Mouse (Mus musculus): ENCODE measurements around the gene Slc38a8.
A peak's percentile ranks its signal among the peaks of the same experiment; 100 is the strongest.

Gene Slc38a8

DNA sequence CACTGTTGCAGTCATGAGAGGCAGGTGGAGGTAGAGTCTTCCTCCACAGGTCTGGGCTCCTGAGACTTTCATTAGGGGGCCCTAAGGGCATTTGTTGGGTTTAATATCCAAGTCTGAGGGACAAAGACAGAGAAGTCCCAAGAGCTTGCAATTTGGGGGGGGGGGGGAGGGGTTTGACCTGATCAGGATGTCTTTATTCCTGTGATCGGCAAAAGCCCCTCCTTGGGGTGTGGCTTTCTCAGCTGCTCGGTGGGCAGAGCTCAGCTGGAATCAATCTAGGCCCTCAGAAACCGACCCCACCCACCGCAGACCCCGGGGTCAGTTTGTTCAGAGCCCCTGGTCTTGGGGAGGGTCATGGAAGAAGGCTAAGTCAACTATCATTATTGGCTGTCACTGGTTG lies at the start of gene Slc38a8:
TSS of gene Slc38a8 (minus strand) at position 101 of the 400 bp plus-strand sequence.
- no peak for DNase-seq

DNA sequence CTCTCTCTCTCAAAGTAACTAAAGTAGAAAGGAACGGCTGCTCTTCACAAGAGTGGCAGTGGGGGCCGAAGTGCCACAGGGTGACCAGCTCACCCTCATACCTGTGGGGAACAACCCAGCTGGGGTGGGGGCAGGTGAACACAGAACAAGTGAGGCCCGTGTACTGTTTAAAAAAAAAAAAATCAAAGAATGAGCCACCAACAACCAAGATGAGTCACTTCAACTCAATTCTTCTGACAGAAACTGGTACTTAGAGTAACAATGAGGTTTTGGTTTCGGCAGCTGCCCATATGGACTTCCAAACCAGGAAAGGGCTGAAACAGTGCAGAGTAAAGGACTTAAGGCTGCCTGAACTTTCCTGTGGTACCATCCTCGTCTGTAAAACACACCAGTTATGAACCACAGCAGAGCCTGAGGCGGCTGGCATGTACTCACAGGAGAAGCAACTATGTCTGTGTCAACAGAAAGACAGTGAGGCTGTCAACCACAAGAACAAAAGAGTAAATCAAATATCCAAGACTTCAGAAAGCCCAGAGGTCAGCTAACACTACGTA lies 47.1 kb upstream of the Slc38a8 start:
- no peak for DNase-seq

DNA sequence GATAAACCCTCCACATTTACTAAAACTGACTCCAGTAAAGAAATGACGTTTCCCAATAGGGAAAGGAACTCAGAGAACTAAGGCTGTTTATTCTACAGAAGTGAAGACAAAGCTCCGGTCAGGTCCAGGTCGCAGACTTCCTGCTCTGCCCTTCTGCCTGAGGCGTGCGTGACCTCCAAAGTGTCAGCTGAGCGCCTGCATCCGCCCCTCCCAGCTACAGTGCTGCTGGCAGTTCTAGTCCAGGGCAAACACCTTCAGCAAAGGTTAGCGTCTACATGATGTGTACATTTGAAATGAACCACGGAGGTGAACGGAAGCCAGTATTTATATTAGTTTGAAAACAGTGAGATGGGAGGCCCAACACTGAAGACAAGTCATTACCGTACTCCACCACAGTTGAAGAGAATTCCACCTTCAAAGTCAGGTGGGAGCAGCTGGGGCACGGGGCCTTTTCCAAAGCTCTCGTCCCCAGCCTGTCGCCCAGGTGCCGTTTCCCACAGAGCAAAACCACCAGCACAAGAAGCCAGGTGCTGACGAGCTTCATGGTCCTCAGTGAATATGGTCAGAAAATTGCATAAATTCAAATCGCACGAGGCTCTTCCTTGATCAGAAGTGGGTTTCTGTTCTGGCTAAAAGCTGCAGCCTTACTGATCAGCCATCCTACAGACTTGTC lies 45.7 kb upstream of the Slc38a8 start:
- no peak for DNase-seq

DNA sequence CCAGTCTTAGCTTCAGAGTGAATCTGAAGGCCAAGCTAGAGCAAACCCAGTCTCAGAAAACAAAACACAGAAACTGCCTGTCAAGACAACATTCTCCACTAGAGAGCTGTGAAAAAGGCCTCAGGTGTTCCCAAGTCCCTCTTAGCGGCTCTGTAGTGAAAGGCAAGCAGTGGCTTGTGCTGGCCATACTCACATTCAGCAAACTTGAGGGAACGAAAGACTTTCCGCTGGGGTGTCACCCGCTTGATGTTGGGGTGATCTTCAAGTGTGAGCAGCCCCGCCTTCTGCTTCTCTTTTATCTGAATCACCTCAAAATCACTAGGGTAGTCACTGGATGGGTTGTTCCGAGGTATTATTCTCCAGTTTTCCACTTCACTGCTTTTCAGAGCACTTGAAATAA lies 44.3 kb upstream of the Slc38a8 start:
- DNase-seq, result no peak

DNA sequence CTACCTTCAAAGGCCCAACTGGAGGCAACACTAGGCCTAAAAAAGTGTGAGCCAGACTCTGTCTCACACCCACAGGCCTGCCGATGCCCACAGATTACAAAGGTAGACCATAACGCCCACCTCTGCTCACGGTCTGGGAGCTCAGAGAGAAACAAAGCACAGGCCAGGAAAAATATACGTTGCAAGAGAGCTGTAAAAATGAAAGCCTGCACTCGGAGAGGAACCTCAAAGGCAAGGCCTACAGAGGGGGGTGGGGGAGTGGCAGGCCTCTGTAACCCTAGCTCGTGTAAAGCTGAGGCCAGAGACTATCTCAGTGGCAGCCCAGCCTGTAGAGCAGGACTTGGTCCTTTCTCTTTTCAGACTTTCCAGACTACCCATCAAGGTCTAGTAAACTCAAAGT lies 43.7 kb upstream of the Slc38a8 start:
- no peak for DNase-seq

DNA sequence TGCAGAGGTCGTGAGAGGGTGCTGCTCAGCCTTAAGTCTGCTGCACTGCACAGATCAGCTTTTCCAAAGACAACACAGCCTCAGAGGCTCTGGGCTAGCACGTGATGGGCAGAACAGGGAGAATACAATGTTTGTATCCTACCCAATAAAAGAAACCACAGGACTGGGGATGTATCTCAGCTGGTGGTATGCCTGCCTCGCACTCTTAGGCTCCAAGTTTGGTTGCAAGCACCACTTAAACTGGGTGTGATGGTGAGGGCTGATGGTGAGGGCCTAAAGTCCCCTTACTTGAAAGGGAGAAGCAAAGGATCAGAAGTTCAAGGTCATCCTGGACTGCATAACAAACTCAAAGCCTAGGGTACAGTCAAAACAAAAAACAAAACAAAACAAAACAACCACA lies 43.1 kb upstream of the Slc38a8 start:
- DNase-seq, result no peak

DNA sequence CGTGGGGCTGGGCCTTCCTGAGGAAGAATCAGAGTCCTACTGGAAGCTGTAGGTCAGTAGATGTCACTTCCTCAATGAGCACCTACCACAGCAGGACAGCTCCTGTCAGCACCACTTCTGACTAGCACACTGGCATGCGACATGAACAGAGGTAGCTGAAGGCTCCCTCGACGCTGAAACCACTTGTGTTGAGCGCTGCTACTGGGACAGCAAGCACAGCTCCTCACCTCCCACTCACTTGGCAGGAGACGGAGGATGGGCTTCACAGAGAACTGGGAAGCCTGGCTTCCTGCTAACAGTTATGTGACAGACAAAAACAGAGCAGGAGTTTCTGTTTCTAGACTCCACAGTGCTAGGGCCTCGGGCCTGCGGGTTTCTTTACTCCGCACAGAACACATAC lies 30.5 kb upstream of the Slc38a8 start:
- no peak for DNase-seq

DNA sequence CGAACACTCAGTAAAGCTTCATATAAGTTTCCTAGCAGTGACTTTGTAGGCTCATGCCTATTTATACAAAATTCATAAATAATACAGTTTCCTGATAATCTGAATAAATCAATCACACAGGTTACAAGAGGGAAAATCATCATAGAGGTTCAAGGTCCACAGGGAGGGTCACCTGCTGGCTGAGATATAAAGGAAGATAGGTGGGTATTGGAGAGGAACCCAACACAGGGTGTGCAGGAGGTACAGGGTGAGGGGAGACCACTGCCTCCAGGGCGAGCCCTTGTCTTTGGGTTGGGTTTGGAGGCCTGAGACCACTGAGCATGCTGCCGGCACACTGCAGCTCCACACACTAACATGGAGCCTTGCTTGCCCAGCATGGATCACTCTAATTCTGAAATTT lies 29.9 kb upstream of the Slc38a8 start:
- no peak for DNase-seq

DNA sequence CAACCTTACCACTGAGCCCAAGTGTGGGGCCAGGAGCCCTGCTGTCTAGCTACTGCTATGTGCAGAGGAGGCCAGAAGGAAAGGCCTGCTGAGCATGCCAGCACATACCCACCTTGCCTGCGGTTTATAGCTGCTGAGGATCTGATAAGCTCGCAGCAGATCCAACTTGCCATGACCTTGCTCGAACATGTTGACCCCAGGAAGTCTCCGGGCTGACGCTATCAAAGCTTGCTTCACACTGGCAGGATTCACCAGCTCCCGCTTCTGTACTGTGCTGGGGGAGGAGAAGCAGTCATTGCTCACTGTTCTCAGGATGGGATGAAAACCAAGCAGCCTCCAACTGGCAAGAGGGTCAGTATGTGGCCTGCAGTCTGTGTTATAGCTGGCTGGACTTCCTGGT lies 29.4 kb upstream of the Slc38a8 start:
- DNase-seq, result no peak

DNA sequence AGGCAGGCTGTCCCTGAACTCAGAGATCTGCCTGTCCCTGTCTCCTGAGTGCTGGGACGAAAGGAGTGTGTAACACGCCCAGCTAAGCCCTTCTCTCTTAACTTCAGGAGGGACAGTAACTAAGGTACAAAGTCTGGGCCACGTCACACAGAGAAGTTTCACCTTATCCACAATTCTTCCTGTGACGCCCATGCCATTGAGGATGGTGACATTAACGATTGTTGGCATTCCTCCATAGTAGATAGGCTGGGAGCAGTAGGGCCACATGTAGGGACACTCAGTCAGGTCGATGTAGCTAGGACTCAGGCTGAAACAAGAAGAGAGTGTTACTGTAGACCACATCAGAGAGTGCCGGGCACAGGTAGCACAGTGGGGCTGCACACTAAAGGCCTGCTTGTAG lies 27.3 kb upstream of the Slc38a8 start:
- DNase-seq, result no peak

DNA sequence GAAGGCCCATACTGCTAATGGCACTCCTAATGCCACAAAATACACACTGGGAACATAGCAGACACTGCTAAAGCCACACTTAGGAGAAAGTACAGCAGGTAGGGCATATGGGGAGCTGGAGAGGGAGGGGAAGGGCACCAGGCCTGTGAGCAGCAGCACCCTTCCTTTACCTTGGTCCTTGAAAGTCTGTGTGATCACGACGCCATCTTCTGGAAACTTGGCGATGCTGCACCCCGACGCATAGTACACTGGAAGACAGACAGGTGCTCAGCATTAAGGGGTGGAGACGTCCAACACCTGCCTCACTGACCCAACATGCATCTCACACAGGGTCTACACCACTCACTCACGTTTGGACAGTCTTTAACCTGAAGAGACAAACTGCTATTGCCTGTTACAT lies 18.6 kb upstream of the Slc38a8 start:
- DNase-seq, result no peak

DNA sequence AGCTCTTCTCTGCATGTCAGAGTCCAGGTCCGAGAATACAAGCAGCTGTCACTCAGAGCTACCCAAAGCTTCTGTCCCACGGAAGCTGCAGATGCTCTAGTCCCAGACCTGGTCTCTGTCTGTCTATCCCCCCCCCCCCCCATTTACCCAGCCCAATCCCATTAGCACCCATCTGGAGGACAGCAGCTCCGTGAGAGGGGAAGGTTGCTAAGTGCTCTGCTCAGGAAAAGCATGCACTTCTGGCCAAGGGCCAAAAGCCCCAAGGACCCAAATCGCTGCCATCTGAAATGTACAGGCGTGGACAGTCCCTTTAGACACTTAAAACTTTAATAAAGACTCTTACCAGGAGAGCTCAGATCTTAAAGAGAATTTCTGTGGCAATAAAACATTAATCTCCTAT lies 15.2 kb upstream of the Slc38a8 start:
- DNase-seq, result no peak

DNA sequence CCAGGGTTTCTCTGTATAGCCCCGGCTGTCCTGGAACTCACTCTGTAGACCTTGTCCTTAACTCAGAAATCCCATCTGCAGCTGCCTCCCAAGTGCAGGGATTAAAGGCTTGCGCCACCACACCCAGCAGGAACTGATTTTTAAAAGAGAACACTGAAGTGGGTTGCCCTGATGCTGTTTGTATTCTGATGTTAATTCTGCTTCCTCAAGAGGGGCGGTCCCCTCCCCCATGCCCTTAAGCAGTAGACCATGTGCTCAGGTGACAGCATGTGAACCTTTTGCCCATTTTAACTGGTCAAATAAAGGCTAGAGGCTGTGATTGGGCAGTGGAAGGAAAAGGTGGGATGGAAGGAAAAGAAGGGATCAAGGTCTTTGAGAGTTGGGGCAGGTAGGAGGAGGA lies 14.3 kb upstream of the Slc38a8 start:
- no peak for DNase-seq

DNA sequence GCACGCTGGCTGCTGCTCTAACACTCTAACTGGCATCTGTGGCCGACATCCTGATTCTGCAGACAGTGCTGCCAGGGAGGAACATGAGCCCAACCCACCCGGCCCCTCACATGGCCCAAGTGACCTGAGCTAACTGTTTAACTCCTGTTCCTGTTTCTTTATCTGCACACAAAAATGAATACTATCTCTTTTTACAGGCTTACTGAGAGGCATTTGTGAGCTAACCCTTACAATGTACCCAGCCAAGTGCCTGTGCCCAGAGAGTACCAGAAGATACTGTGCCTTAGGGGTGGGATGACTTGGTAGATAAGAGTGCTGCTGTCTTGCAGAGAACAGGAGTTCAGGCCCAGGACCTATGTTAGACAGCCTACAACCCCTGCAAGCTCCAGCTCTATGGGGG lies 13.4 kb upstream of the Slc38a8 start:
- no peak for DNase-seq

DNA sequence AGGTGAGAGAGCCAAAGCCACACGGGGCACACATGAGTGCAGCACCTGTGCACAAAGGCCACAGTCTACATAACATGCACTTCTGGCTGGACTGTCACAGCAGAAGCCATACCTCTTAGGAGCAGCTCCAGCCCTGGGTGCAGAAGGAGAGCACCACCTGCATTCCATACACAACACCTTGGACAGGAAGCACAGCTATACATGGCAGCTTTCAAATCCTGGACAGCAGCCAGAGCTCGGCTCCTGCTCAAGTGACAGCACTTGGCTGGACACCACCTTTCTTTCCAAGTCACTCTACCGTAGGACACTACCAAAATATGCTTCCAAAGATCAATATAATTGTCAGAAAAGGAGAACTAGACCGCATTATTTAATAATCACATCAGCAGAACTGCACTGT lies 11.9 kb upstream of the Slc38a8 start:
- peak; percentile 54 for DNase-seq

DNA sequence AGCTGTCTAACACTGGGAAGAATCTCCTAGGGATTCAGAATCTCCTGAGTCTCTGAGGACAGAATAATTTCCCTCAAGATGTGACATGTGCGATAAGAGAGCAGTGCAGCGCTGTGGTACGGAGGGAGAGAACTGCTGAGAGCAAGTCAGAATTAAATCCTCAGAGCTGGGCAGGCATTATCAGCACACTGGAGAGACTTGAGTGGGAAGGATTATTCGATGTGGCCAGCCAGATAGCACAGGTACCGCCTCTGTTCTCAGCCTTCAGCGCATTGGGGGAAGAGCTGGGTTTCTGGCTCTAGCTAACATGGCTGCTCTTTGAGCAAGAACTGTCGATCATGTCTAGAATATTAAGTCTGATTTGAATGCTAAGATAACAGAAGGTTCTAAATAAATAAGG lies 10.2 kb upstream of the Slc38a8 start:
- no peak for DNase-seq

DNA sequence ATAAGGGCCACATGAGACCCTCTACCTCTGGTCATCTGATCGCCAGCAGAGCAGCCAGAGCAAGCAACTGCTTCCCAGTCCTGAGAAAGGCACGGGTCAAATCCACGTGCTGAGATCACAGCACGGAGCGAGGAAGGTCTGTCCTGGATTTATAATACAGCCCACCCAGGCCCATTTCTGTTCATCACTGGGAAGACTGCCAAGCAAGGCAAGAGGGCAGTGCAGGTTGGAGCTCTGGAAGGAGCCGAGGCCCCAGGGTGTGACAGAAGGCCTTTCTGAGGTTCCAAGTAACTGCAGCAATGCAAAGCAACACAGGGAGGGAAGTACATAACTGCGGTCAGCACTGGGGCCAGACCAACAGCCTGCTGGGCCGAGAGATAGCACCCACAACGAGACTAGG lies 9.0 kb upstream of the Slc38a8 start:
- DNase-seq, result no peak

DNA sequence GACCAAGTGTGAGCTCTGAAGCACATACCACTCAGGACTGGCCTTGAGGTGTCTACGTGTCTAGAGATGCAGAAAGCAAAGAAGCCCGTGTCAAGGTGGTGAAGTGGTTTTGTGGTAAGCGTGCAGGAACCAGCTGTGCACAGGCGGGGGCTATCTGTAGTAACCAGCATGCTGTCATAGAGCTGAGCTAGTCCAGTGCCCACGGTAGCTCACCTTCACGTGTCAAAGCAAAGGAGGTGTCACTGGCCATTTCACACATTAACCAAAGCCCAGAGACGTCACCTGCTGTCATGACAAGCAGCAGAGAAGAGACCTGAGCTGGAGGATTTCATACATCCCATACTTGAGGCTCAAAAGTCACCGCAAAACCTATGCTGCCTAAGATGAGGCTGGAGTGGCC lies 4.6 kb upstream of the Slc38a8 start:
- no peak for DNase-seq

DNA sequence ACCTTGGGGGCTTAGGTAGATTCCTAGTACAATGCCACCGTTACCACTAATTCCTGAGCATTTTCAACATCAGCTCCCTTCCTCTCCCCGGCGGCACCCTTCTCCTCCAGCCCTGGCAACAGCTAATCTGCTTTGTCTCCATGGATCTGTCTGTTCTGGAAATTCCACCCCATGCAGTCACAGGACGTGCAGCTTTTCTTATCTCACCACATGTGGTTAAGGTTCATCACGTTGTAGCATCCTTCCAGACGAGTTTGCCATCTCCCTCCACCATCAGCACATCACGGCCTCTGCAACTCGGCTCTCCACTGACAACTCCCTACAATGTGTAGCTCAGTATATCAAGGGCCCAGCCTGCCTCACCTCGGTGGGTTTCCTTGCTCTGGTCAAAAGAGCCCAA lies 4.0 kb upstream of the Slc38a8 start:
- DNase-seq, result no peak

DNA sequence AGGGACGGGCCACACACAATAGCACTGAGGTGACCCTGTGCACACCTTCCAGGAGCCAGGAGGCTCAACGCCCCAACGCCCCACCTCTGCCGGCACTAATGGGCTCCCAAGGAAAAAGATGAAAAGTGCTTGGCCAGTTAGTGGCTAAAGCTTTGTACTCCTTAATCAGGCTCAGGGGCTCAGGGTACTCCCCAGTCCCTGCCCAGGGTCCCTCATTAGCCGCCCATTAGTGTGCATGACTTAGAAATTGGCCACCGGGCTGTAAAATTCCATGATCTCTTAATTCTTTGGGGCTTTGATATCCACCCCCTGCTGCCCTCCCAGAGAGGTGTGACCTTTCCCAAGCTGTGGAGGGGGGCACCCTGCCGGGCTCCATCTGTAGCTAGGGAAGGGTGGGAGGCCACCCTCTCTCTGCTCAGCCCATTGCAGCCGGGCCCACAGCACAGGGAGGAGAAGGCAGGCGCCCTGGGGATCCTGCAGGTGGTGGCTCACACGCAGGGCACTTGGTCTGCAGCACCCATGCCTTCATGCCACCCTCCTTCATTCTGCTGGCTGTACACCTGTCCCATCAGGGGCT lies 1.8 kb upstream of the Slc38a8 start:
- DNase-seq, result peak; percentile 17

DNA sequence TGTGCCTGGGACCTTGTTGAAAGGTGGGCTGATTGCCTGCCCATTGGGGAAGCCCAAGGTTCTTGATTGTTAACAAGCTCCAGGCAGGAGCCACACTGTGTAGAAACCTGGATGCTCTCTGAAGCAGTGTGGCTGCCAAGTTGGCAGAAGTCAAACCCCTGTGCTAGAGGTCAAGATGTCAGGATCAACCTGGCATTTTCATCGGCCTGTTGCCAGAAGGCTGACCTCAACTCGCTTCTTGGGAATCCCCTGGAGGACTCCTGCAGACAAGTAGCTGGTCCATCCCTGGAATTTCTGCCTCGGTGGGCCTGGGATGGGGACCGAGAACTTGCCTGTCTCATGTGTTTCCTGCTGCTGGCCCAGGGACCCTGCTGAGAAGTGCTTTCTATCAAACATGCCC lies 613 bp upstream of the Slc38a8 start:
- DNase-seq, result no peak

DNA sequence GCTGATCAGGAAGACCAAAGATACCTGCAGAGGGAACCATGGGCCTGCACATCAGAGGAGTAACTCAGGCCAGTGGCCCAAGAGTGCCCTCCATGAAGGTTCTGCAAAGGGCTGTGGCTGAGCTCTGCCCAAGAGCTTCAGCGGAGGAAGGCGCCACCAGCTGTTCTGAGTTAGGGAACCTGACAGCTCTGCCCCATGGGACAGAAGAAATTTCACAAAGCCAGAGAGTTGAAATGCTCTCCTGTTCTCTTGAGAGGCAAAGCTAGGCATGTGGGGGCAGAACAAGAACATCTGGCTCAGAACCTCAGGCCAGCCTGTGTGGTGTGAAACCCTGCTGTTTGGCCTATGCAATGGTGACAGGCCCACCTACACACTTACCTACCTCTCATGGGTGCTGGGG lies 1.7 kb downstream of the Slc38a8 start:
- no peak for DNase-seq

DNA sequence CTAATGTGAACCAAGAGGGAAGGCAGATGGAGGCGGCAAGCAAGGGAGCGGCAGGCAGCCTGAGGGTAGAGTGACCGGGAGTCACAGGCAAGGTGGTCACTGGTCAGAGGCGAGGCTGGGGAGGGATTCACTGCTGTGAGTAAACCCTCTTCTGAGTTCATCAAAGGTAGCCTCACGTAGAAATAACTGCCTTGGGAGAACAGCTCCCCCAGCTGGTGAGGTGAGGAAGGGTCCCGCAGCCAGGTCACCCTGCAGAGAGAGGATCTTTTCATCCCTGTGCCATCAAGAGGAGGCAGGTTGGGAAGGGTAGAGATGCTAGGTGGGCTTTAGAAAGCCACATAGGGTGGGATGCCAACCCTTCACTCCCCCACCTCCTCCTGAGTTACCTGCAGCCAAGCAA lies 4.7 kb downstream of the Slc38a8 start:
- no peak for DNase-seq

DNA sequence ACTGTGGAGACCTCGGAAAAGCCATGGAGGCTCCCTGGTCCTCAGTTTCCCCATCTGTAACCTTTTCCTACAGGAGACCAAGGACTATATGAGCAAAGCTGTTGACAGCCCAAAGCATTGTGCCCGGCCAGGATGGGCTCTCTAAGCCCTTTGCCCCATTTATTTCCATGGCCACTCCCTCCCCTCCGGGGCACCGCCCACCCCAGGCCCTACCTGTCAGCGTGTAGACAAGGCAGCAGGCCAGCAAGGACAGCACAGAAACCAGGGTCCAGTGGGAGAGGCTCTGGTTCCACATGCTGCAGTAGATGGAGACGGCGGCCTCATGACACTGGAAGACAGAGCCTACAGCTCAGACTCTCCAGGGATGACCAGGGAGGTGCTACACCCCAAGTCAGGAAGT lies 14.4 kb downstream of the Slc38a8 start:
- DNase-seq, result no peak
